Mouse (Mus musculus) embryo, embryonic 10 days (tissue): ENCODE data around the gene Anapc2.

Experiments
- DNase-seq: peaks from one replicate; pipeline ENCODE4 v3.0.0-alpha.2; 2015; ENCODE audit warnings: low spot score

Gene Anapc2

DNA sequence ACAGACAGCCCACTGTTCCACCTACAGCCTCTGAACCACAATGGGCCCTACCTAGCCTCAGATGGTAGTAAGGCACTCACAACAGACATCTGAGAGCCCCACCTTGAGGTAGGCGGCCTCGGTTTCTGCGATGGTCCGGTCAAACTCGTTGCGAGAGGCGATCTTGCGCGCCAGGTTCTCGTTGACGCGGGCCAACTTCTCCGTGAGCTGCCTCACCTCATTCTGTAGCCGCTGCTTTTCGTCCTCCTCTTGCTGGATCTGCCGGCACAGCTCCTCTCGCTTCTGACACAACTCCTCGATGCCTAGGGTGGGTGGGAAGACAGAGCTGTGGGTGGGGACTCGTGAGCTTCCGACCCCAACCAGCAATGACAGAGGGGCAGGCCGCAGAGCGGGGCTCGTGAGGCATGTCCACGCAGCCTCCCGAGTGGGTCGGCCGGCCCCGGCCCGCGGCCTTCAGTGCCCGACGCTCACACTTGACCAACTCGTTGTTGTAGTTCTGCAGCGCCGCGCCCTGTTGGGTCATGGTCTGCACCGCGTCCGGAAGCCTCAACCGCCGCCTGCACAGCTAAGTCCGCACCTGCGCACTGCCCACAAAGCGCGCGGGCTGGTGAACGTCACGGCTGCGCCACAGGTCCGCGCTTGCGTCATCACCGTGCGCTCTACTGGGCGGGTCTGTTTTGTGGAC is at the start of gene Anapc2, which contains the start of gene Ssna1:
Gene Anapc2, plus strand, starts transcription at position 652 of the 685 bp plus-strand sequence.
Gene Ssna1, minus strand, starts transcription at position 612 of the 685 bp plus-strand sequence.
- peak; percentile 100 for DNase-seq

- peak; percentile 76 for DNase-seq
These were observed 48.4 kb upstream of the Anapc2 start for GRCm38 (mm10) chr2:25223681-25224491.

GRCm38 (mm10) chr2:25224492-25224765 is 47.8 kb upstream of the Anapc2 start, which contains the start of gene Tubb4b:
TSS of gene Tubb4b (minus strand) at chr2:25224702.
- no peak for DNase-seq

- DNase-seq, result peak; percentile 99
These were observed 47.2 kb upstream of the Anapc2 start for GRCm38 (mm10) chr2:25224766-25225752.

- no peak for DNase-seq
These were observed 46.4 kb upstream of the Anapc2 start for GRCm38 (mm10) chr2:25225811-25226379.

DNA sequence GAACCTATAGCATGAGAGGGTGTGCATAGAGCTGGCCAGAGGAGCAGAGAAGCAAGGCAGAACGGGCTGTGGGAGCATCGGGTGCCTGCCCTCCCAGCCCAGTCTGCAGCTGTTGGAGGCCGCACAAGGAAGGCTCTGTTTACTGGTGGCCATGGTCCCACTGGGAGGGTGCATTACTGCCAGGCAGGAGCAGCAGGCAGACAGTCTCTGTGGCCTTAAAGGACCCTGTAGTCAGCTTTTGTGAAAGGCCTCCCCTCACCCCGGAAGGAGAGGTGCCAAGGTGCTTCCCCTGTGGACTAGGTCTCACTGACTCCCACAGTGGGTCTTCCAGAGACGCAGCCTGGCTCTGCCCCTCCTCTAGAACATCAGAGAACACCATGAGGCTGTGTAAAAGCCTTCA is 45.4 kb upstream of the Anapc2 start:
- DNase-seq, result no peak

DNA sequence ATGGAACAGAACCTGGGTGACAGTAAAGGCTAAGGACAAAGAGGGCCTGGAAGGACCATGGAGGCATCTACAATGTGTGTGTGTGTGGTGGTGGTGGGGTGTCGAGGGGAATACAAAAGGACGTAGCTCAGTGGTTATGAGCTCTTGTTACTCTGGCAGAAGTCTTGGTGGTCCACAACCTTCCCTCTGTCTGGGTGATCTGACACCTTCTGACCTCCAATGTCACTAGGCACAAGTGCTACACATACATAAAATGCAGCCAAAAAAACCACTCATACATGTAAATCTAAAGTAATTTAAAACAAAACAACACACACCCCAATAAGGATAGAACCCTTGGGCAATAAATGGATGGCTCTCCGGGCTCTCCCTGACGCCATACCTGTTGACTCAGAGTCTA is 44.9 kb upstream of the Anapc2 start:
- no peak for DNase-seq

DNA sequence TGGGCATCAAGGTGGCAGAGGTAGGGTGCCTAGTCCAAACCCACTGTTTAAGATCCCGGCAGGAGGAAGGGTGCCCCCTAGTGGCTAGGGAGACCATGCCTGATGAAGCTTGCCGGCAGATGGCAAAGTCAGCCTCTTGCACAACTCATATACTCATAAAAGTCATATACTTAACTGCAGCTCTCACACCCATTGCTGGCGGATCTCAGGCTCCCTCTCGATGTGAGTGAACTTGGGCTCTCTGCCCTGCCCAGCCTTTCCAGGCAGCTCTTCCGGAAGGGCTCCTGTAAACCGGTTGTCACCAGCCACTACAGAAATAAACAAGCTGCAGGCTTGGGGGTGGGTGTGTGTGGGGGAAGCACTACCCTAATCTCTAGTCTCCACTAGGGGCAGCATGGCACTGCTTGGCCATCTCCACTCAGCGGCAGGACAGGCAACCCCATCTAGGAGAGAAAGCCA is 43.8 kb upstream of the Anapc2 start:
- peak; percentile 91 for DNase-seq

DNA sequence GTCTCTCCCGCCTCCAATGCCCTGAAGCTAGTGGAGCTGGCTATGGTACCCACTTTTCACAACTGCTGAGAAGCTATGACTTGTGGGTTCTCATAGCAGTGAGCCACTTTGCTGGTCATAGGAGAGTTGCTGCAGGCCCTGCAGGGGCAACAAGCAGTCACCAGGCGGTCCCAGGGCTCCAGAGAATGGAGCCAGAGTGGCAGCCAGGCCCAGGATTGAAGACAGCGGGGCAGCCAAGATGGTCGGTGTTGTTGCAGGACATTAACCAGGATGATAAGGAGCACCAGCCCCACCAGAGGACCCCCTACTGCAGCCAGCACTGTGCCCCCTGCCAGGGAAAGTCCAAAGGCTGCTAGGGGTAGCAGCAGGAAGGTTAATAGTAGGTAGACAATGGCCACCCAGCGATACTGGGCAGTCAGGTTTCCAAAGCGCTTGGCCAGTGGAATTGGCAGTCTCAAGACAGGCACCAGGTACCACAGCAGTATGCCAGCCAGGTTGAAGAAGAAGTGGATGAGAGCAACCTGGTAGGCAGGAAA is 43.2 kb upstream of the Anapc2 start:
- DNase-seq, result no peak

- DNase-seq, result no peak
These were observed 42.7 kb upstream of the Anapc2 start for GRCm38 (mm10) chr2:25229582-25229981.

DNA sequence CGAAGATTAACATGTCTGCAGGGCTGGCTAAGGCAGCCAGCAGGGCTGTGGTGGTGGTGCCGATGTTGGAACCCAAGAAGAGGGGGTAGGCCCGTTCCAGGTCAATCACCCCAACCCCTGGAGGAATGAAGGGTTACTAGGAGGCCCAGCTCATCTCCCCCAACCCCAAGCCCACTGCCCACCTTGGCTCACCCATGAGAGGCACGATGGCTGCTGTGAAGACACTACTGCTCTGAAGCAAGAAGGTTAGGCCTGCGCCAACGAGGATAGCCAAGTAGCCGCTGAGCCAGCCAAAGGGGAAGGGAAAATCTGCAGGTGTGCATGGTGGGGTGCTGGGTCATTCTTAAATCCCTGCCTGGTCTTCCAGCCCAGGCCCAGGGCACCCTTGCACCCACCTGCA is 41.7 kb upstream of the Anapc2 start:
- no peak for DNase-seq

- DNase-seq, result no peak
These were observed 41.2 kb upstream of the Anapc2 start for GRCm38 (mm10) chr2:25231038-25231437.

- no peak for DNase-seq
These were observed 38.9 kb upstream of the Anapc2 start for GRCm38 (mm10) chr2:25233421-25233820.

DNA sequence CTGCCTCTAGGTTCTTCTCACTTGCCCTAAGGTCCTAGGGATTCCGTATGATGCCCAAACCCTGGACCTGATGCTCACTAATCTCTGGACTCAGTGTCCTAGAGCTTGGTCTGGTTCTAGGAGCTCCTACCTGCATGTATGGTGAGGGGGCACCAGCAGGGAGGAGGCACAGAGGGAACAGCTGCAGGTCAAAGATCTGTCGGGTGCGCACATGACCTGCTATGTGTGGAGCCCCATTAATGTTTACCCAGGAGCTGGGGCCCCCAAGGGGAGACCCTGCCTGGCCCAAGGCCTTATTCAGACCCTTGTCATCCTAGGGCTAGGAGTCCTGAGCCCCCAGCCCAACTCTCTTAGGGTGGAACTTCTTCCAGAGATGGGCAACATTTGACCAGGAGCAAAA is 38.2 kb upstream of the Anapc2 start, which contains the start of gene Slc34a3:
Gene Slc34a3, minus strand, starts transcription at position 315 of the 400 bp plus-strand sequence.
- DNase-seq, result no peak

- no peak for DNase-seq
These were observed 37.6 kb upstream of the Anapc2 start for GRCm38 (mm10) chr2:25234551-25235220.

- DNase-seq, result peak; percentile 17
These were observed 35.7 kb upstream of the Anapc2 start, which contains the start of gene Rnf224 for GRCm38 (mm10) chr2:25236614-25237013. TSS of gene Rnf224 (minus strand) at chr2:25236787.

- DNase-seq, result no peak
These were observed 34.8 kb upstream of the Anapc2 start for GRCm38 (mm10) chr2:25237522-25237921.

- no peak for DNase-seq
These were observed 34.2 kb upstream of the Anapc2 start for GRCm38 (mm10) chr2:25238106-25238505.

DNA sequence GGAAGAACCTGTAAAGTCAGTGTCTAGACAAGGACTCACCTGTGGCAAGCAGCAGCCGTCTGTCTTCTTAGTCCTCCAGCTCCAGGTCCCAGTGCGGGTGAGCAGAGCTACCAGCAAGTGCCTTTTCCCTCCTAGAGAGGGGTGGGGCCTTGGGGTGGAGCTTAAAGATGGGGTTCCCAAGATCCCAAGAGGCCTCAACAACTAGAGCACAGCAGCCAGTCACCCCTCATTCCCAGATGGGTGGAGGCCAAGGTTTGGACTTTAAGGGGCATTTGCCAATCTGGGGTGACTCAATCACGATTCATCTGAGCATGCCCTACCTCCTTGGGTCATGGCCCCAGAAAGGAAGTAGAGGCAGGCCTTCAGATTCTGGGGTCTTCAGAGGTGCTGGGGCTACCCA is 32.5 kb upstream of the Anapc2 start:
- DNase-seq, result no peak

DNA sequence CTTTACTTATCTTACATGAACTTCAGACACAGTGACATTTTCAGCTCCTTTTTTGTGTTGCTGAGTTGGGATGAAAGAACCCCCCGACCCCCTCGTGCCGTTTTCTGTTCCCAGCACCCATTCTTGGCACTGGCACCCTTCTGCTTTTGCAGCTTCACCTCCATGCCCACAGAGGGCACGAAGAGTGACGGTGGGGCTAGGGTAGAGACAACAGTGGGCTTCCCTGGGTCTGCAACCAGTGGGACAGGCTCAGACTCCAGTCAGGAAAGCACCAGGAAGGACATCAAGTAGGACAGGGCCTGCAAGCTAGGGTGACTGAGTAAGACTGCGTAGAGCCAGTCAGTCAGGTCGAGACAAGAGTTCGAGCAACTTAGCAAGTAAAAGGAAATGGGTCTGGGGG is 32.0 kb upstream of the Anapc2 start:
- no peak for DNase-seq
